Mouse (Mus musculus) lung, embryonic 16.5 days (tissue): ENCODE data around the gene Asic1. TPM values are rescaled to one million over a fixed set of nuclear protein-coding genes. Genes with fewer than 3 reads are reported as not detected.

Experiments used
- ATAC-seq: fragments of 200-750 bp; cut with Nextera tagmentation; 2 replicates; pipeline ENCODE4 v1.8.0; 2017; ENCODE audit warnings: low read depth, mild to moderate bottlenecking, moderate library complexity
- H3K27ac ChIP-seq: fragments of 300-500 bp; sonication (generic); 2 replicates; pipeline ENCODE4 v1.5.1; 2014; ENCODE audit warnings: mild to moderate bottlenecking, control low read depth, low read length
- H3K27me3 ChIP-seq: fragments of 300-500 bp; sonication (generic); 2 replicates; pipeline ENCODE4 v1.6.1; 2014; ENCODE audit warnings: low read depth, low read length, mixed read lengths; ENCODE audit not compliant: control insufficient read depth, insufficient read depth
- H3K36me3 ChIP-seq: fragments of 300-500 bp; sonication (generic); 2 replicates; pipeline ENCODE4 v1.6.1; 2014; ENCODE audit warnings: low read length; ENCODE audit not compliant: control insufficient read depth, insufficient read depth
- H3K4me1 ChIP-seq: fragments of 300-500 bp; sonication (generic); replicated peaks from 2 replicates; pipeline ENCODE4 v1.6.1; 2014; ENCODE audit warnings: low read length, mixed read lengths; ENCODE audit not compliant: control insufficient read depth, insufficient read depth
- H3K4me2 ChIP-seq: fragments of 300-500 bp; sonication (generic); 2 replicates; pipeline ENCODE4 v1.6.1; 2014; ENCODE audit warnings: low read depth, low read length, control low read depth
- H3K4me3 ChIP-seq: fragments of 300-500 bp; sonication (generic); 2 replicates; pipeline ENCODE4 v1.5.1; 2014; ENCODE audit warnings: mild to moderate bottlenecking, low read length, control low read depth
- H3K9ac ChIP-seq: fragments of 300-500 bp; sonication (generic); 2 replicates; pipeline ENCODE4 v1.6.1; 2014; ENCODE audit warnings: low read length, control low read depth
- H3K9me3 ChIP-seq: fragments of 300-500 bp; sonication (generic); 2 replicates; pipeline ENCODE4 v1.6.1; 2016; ENCODE audit warnings: low read length; ENCODE audit not compliant: control insufficient read depth
- WGBS: fragments of 180-500 bp; shearing (Covaris S2); extraction: QIAGEN DNeasy Blood & Tissue Kit; methylation state at CpG from one replicate; pipeline ENCODE4 v1.1.7; 2014; 5-methylcytosine and 5-hydroxymethylcytosine counted together
- polyA plus RNA-seq: library from polyadenylated mRNA; unstranded; fragments of >200 nt; fragmentation: Nextera tagmentation; extraction: Ambion mirVana; gene quantifications from 2 replicates; pipeline ENCODE4 v1.2.1, GENCODE M21; 2015

Asic1 gene
- polyA plus RNA-seq, 1 experiment from 2014 or later: 1.6 TPM

- no peak overlapping the region for H3K9ac ChIP-seq
- no peak for ATAC-seq
- no peak overlapping the region for H3K27ac ChIP-seq
- no peaks in the 10 kb centered on the region for H3K9me3 ChIP-seq
- H3K4me3 ChIP-seq: no peak overlapping the region
- no peak overlapping the region for H3K4me2 ChIP-seq
- no peaks in the 10 kb centered on the region for H3K27me3 ChIP-seq
- H3K4me1 ChIP-seq: peaks cover 5% of the 10 kb centered on the region; the same call in 1 of the 2 replicates
- WGBS: 69% methylated on average over 13 of the region's 13 CpGs
- H3K36me3 ChIP-seq: peaks cover 50% of the 10 kb centered on the region
These were observed 42.7 kb downstream of the Asic1 start for GRCm38 (mm10) chr15:99712666-99713559.

DNA sequence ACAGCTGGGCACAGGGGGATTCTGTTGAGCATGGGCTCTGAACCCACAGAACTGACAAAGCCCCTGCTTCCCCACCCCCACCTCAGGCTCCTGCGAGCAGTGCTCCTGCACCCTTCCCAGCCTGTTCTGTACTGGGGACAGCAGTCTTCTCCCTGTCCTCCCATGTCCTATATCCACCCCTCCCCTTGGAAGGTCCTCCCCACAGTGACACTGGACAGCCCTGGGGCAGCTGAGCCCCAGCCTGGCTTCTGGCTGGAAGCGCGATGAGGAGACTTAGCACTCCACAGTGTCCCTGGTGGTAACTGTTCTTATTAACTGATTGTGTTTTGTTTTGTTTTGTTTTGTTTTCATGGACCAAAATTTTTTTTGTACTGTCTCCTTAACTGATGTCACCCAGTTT is 43.4 kb downstream of the Asic1 start:
- H3K36me3 ChIP-seq: peaks cover 47% of the 10 kb centered on the region
- no peak overlapping the region for H3K4me3 ChIP-seq
- no peak overlapping the region for H3K9ac ChIP-seq
- H3K9me3 ChIP-seq: no peaks in the 10 kb centered on the region
- ATAC-seq: no peak
- H3K4me1 ChIP-seq: peaks cover 5% of the 10 kb centered on the region; the same call in 1 of the 2 replicates
- H3K27me3 ChIP-seq: no peaks in the 10 kb centered on the region
- H3K4me2 ChIP-seq: no peak overlapping the region
- H3K27ac ChIP-seq: no peak overlapping the region
- WGBS: 91% methylated on average over 3 of the region's 3 CpGs

GRCm38 (mm10) chr15:99714206-99714605 is 44.0 kb downstream of the Asic1 start:
- Histone ChIP-seq H3K9me3 (no peaks in the 10 kb centered on the region), H3K36me3 (peaks cover 41% of the 10 kb centered on the region), H3K4me1 (peaks cover 5% of the 10 kb centered on the region; the same call in 1 of the 2 replicates), H3K27me3 (no peaks in the 10 kb centered on the region), H3K4me2 (no peak overlapping the region), H3K27ac (no peak overlapping the region), H3K9ac (no peak overlapping the region), H3K4me3 (no peak overlapping the region)
- 61% methylated on average over 4 of the region's 4 CpGs for WGBS
- ATAC-seq: no peak

- Histone ChIP-seq H3K4me3 (no peak overlapping the region), H3K36me3 (peaks cover 35% of the 10 kb centered on the region), H3K4me2 (no peak overlapping the region), H3K27ac (no peak overlapping the region), H3K4me1 (peaks cover 5% of the 10 kb centered on the region; the same call in 1 of the 2 replicates), H3K9ac (no peak overlapping the region), H3K9me3 (no peaks in the 10 kb centered on the region), H3K27me3 (no peaks in the 10 kb centered on the region)
- 52% methylated on average over 7 of the region's 7 CpGs for WGBS
- ATAC-seq: peak; percentile 48
These were observed 44.7 kb downstream of the Asic1 start for GRCm38 (mm10) chr15:99714858-99715257.

DNA sequence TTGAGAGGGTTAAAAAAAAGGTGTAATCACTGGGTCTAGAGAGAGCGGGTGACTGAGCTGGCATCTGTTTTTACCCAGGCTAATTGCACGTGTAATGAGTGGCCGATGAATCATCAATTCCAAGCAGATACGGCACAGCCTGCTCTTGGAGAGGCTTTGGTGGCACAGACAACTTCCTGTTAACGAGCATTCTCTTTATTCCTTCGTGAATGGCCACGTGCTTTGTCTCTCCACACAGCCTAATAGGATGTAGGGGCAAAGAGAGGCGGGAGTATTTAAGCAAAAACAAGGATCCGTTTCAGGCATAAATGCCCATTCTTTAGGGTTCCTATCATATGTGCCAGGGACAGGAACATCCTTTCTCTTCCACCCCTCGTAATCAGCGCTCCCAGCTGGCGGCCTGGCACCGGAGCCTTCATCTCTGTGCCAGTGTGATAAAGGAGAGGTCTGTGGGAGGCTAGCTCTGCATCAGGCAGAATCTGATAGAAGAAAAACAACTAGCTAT is 45.2 kb downstream of the Asic1 start:
- peaks cover 5% of the 10 kb centered on the region; the same call in 1 of the 2 replicates for H3K4me1 ChIP-seq
- no peak overlapping the region for H3K9ac ChIP-seq
- H3K27ac ChIP-seq: no peak overlapping the region
- no peaks in the 10 kb centered on the region for H3K9me3 ChIP-seq
- ATAC-seq: no peak
- no peaks in the 10 kb centered on the region for H3K27me3 ChIP-seq
- no peak overlapping the region for H3K4me2 ChIP-seq
- no peak overlapping the region for H3K4me3 ChIP-seq
- WGBS: 80% methylated on average over 13 of the region's 13 CpGs
- peaks cover 31% of the 10 kb centered on the region for H3K36me3 ChIP-seq

DNA sequence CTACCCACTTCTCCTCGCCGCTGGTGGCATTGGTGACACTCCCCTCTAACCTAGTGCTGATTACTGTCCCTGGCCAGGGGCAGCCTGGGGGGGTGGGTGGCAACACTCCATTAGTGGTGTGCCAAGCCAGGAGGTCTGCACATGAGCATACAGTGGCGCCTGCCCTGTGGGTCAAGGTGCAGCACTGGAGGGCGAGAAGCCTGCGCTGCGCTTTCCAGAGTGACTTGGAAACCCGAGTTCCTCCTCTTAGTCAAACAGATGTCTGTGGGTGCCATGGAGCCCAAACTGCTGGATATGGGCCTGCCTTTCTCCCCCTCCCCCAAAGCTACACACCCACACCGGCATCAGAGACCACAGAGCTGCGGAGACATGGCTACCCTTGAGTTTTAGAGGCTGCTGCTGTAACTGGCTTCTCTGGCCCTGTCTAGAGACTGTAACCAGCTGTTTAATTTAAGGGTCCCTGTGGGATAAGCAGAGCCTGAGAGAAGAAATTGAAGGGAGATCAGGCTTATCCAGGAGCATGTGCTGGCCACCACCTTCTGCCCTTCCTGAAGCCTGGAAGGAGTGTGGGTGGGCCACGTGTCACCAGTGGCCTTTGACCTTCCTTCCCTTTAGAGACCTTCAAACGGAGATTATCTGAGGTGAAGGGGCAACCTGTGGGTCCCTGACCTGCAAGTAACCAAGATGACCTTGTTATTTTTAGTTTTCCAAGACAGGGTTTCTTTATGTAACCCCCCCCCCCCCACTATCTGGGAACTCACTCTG is 46.0 kb downstream of the Asic1 start:
- H3K27ac ChIP-seq: no peak overlapping the region
- H3K4me2 ChIP-seq: no peak overlapping the region
- no peaks in the 10 kb centered on the region for H3K27me3 ChIP-seq
- H3K9me3 ChIP-seq: no peaks in the 10 kb centered on the region
- 62% methylated on average over 11 of the region's 11 CpGs for WGBS
- H3K4me3 ChIP-seq: no peak overlapping the region
- peaks cover 24% of the 10 kb centered on the region for H3K36me3 ChIP-seq
- H3K4me1 ChIP-seq: peaks cover 5% of the 10 kb centered on the region; the same call in 1 of the 2 replicates
- no peak overlapping the region for H3K9ac ChIP-seq
- no peak for ATAC-seq

GRCm38 (mm10) chr15:99716814-99717213 is 46.6 kb downstream of the Asic1 start:
- Histone ChIP-seq H3K36me3 (peaks cover 21% of the 10 kb centered on the region), H3K27me3 (no peaks in the 10 kb centered on the region), H3K4me3 (no peak overlapping the region), H3K4me2 (no peak overlapping the region), H3K9me3 (no peaks in the 10 kb centered on the region), H3K27ac (no peak overlapping the region), H3K4me1 (peaks cover 5% of the 10 kb centered on the region; the same call in 1 of the 2 replicates), H3K9ac (no peak overlapping the region)
- WGBS: 80% methylated on average over 12 of the region's 12 CpGs
- no peak for ATAC-seq

GRCm38 (mm10) chr15:99717386-99718334 is 47.5 kb downstream of the Asic1 start, which contains the start of gene Gpd1:
TSS of gene Gpd1 (plus strand) at chr15:99717515.
- no peaks in the 10 kb centered on the region for H3K9me3 ChIP-seq
- peak within 1 kb of the TSS; percentile 36; the same call in 1 of the 2 replicates for H3K4me2 ChIP-seq
- H3K4me1 ChIP-seq: peaks cover 5% of the 10 kb centered on the region; the same call in 1 of the 2 replicates
- 0 out of 2 replicates have a peak within 1 kb of the TSS, but pooled peaks have one; percentile 7 for H3K4me3 ChIP-seq
- ATAC-seq: peak; percentile 41
- H3K9ac ChIP-seq: peak within 1 kb of the TSS; percentile 33
- peak within 1 kb of the TSS; percentile 28 for H3K27ac ChIP-seq
- H3K36me3 ChIP-seq: peaks cover 12% of the 10 kb centered on the region
- 49% methylated on average over 26 of the region's 26 CpGs for WGBS
- no peaks in the 10 kb centered on the region for H3K27me3 ChIP-seq
